Mouse (Mus musculus) cerebellum, adult 2 months (tissue): Measurements from ENCODE around the gene Fstl4.

Source experiments
- CTCF ChIP-seq: fragments of 200-500 bp; IDR thresholded peaks from 2 replicates; pipeline ENCODE4 v1.5.1; 2011; ENCODE audit warnings: low read depth, mild to moderate bottlenecking, control low read depth, low read length, moderate library complexity, borderline replicate concordance; ENCODE audit not compliant: insufficient read depth
- POLR2A ChIP-seq: fragments of 200-500 bp; IDR thresholded peaks from 2 replicates; pipeline ENCODE4 v1.6.1; 2011; ENCODE audit warnings: low read length, control low read depth, borderline replicate concordance; ENCODE audit not compliant: insufficient read depth

- TF ChIP-seq POLR2A: no peak
- no peak for TF ChIP-seq CTCF
Observed at GRCm38 (mm10) chr11:52731979-52732378, 32.5 kb upstream of the Fstl4 start.
